Mouse (Mus musculus) kidney, adult 9 months (tissue): Measurements from ENCODE around the gene Slc39a11.

Experiments
- DNase-seq: peaks from one replicate; pipeline ENCODE4 v3.0.0; 2022

Slc39a11 gene

GRCm38 (mm10) chr11:113330061-113330591, 319.8 kb downstream of the Slc39a11 start:
- no peak for DNase-seq

GRCm38 (mm10) chr11:113327499-113328062, 322.3 kb downstream of the Slc39a11 start:
- no peak for DNase-seq

- peak; percentile 40 for DNase-seq
These were observed 323.4 kb downstream of the Slc39a11 start for GRCm38 (mm10) chr11:113326387-113327011.

GRCm38 (mm10) chr11:113321601-113322000, 328.3 kb downstream of the Slc39a11 start:
- DNase-seq: no peak

GRCm38 (mm10) chr11:113309265-113309951, 340.5 kb downstream of the Slc39a11 start:
- DNase-seq: no peak

- no peak for DNase-seq
These were observed 341.5 kb downstream of the Slc39a11 start for GRCm38 (mm10) chr11:113308256-113308941.

GRCm38 (mm10) chr11:113303204-113303603, 346.7 kb downstream of the Slc39a11 start:
- no peak for DNase-seq

GRCm38 (mm10) chr11:113299492-113299891, 350.4 kb downstream of the Slc39a11 start:
- DNase-seq: no peak

- DNase-seq: peak; percentile 79
These were observed 352.1 kb downstream of the Slc39a11 start for GRCm38 (mm10) chr11:113297765-113298164.

- no peak for DNase-seq
These were observed 352.8 kb downstream of the Slc39a11 start for GRCm38 (mm10) chr11:113296912-113297625.

- DNase-seq: peak; percentile 53
These were observed 353.7 kb downstream of the Slc39a11 start for GRCm38 (mm10) chr11:113296162-113296561.

GRCm38 (mm10) chr11:113294518-113294917, 355.4 kb downstream of the Slc39a11 start:
- no peak for DNase-seq

GRCm38 (mm10) chr11:113292906-113293614, 356.8 kb downstream of the Slc39a11 start:
- peak; percentile 67 for DNase-seq

- DNase-seq: peak; percentile 16
These were observed 357.8 kb downstream of the Slc39a11 start for GRCm38 (mm10) chr11:113291781-113292714.

- peak; percentile 47 for DNase-seq
These were observed 359.0 kb downstream of the Slc39a11 start for GRCm38 (mm10) chr11:113290911-113291310.

GRCm38 (mm10) chr11:113284951-113285741, 364.7 kb downstream of the Slc39a11 start:
- no peak for DNase-seq

GRCm38 (mm10) chr11:113283376-113283811, 366.5 kb downstream of the Slc39a11 start:
- DNase-seq: no peak

- no peak for DNase-seq
These were observed 371.6 kb downstream of the Slc39a11 start for GRCm38 (mm10) chr11:113278238-113278637.

GRCm38 (mm10) chr11:113277034-113277612, 372.8 kb downstream of the Slc39a11 start:
- no peak for DNase-seq
